8 mouse cellular contexts compared by ENCODE assay signal in the genomic region with DNA sequence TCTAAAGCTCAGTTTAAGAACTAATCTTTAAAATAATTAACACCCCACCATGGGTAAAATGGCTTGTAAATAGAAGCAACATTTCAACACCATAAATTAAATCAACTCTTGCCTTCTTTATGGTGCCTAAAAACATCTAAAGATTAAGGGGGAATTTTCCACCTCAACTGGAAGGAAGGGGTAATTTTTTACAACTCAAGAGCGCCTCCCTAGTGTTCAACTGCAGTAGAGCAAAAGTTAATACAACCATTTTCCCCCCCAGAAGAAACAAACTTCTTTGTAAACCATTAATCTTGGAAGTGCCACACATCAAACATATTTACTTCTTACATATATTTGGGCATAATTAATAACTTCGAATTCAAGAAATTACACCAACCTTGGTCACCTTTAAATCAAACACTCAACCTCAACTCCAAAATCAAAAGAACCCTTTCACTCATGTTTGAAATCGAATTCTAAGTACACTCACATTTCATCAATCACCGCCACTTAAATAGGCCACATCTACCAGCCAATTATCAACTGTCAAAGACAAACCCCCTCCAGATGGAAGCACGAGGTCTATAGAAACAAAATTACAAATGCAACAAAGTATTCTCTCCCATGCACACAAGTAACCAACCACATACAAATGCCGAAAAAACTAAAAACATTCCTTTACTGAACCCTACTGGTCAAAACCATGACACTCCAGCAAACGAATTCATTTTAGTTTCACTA. TPM values are rescaled to one million over a fixed set of nuclear protein-coding genes. Genes with fewer than 3 reads are reported as not detected.
A peak's percentile ranks its signal among the peaks of the same experiment; 100 is the strongest.
DNase-seq lines count a peak whose midpoint lies in the region; ATAC-seq and TF ChIP-seq lines count a peak whose summit lies in the region.

No protein-coding gene starts in this region.

- no peak overlapping the region for H3K9ac ChIP-seq in kidney, postnatal 0 days (ENCODE audit: low read depth, low read length)
- no peak overlapping the region; the same call in 1 of the 2 replicates for H3K9ac ChIP-seq in embryonic facial prominence, embryonic 14.5 days (ENCODE audit: low read depth, low read length)
- no peak overlapping the region for H3K9ac ChIP-seq in intestine, embryonic 15.5 days

- TF ChIP-seq CTCF in kidney, postnatal 0 days (IDR thresholded peaks at IDR 0.05; ENCODE audit: low read depth), result peak; percentile 43

- ATAC-seq in kidney, postnatal 0 days (replicated peaks; ENCODE audit: low FRiP score, low read depth), result no peak
- no peak for ATAC-seq in embryonic facial prominence, embryonic 14.5 days (ENCODE audit: low read depth)
- no peak for ATAC-seq in intestine, embryonic 15.5 days
- ATAC-seq in activated CD4-positive, CD25-positive, alpha-beta regulatory T cell, adult 4 months, result no peak

- peak overlapping the region; percentile 61; the same call in 1 of the 2 replicates for H3K4me3 ChIP-seq in kidney, postnatal 0 days (replicated peaks; ENCODE audit: low read depth, low read length)
- peak overlapping the region; percentile 75 for H3K4me3 ChIP-seq in embryonic facial prominence, embryonic 14.5 days (ENCODE audit: low read depth, low read length)
- H3K4me3 ChIP-seq in intestine, embryonic 15.5 days (replicated peaks), result no peak overlapping the region

- no peaks in the 10 kb centered on the region for H3K27me3 ChIP-seq in kidney, postnatal 0 days (ENCODE audit: insufficient read depth, low read length)
- no peaks in the 10 kb centered on the region for H3K27me3 ChIP-seq in embryonic facial prominence, embryonic 14.5 days (replicated peaks; ENCODE audit: control insufficient read depth, insufficient read depth, low read length)
- no peaks in the 10 kb centered on the region for H3K27me3 ChIP-seq in intestine, embryonic 15.5 days (replicated peaks)

- peak overlapping the region; percentile 99; the same call in 1 of the 2 replicates for H3K27ac ChIP-seq in kidney, postnatal 0 days
- H3K27ac ChIP-seq in embryonic facial prominence, embryonic 14.5 days (replicated peaks; ENCODE audit: low read depth, low read length), result peak overlapping the region; percentile 100
- peak overlapping the region; percentile 97; the same call in 1 of the 2 replicates for H3K27ac ChIP-seq in intestine, embryonic 15.5 days

- DNase-seq in kidney, postnatal 0 days (ENCODE audit: low spot score), result no peak
- no peak for DNase-seq in kidney, postnatal 36 days
- DNase-seq in embryonic facial prominence, embryonic 14.5 days (ENCODE audit: low spot score), result no peak
- peak; percentile 12 for DNase-seq in neural tube, embryonic 10.5 days (ENCODE audit: extremely low spot score, low spot score)
- DNase-seq in retina, embryonic 14.5 days (ENCODE audit: low spot score), result no peak
- DNase-seq in adrenal gland, adult 2 months, result no peak

- WGBS in kidney, postnatal 0 days, result 76% methylated on average over 7 of the region's 7 CpGs
- 70% methylated on average over 7 of the region's 7 CpGs for whole genome bisulfite sequencing in embryonic facial prominence, embryonic 14.5 days
- 79% methylated on average over 7 of the region's 7 CpGs for WGBS in intestine, embryonic 15.5 days

- H3K9me3 ChIP-seq in kidney, postnatal 0 days (replicated peaks; ENCODE audit: low read length), result no peaks in the 10 kb centered on the region
- H3K9me3 ChIP-seq in embryonic facial prominence, embryonic 14.5 days (ENCODE audit: control insufficient read depth, low read length), result no peaks in the 10 kb centered on the region
- H3K9me3 ChIP-seq in intestine, embryonic 15.5 days, result no peaks in the 10 kb centered on the region

- peaks cover 7% of the 10 kb centered on the region; the same call in 1 of the 2 replicates for H3K4me1 ChIP-seq in kidney, postnatal 0 days (replicated peaks; ENCODE audit: insufficient read depth, low read length)
- H3K4me1 ChIP-seq in embryonic facial prominence, embryonic 14.5 days (ENCODE audit: control insufficient read depth, insufficient read depth, low read length), result peaks cover 10% of the 10 kb centered on the region
- 0 out of 2 replicates have a peak, but pooled peaks cover 4% of the 10 kb centered on the region for H3K4me1 ChIP-seq in intestine, embryonic 15.5 days (replicated peaks)

- H3K4me2 ChIP-seq in kidney, postnatal 0 days (ENCODE audit: low read length), result no peak overlapping the region
- peak overlapping the region; percentile 54 for H3K4me2 ChIP-seq in embryonic facial prominence, embryonic 14.5 days (ENCODE audit: low read depth, low read length)
- peak overlapping the region; percentile 51; the same call in 1 of the 2 replicates for H3K4me2 ChIP-seq in intestine, embryonic 15.5 days (replicated peaks)

- 0 out of 2 replicates have a peak, but pooled peaks cover 3% of the 10 kb centered on the region for H3K36me3 ChIP-seq in kidney, postnatal 0 days (ENCODE audit: insufficient read depth, low read length)
- peaks cover 27% of the 10 kb centered on the region for H3K36me3 ChIP-seq in embryonic facial prominence, embryonic 14.5 days (ENCODE audit: control insufficient read depth, insufficient read depth, low read length)
- H3K36me3 ChIP-seq in intestine, embryonic 15.5 days, result 0 out of 2 replicates have a peak, but pooled peaks cover 5% of the 10 kb centered on the region

RNA-seq across cellular contexts. Expression of a gene that starts 0.7 kb away (rescaled TPM):
- 41.6 and 44.1 TPM in 2 replicates for polyA plus RNA-seq in kidney, postnatal 0 days (2015; fragmentation: Nextera tagmentation; extraction: Ambion mirVana)
- 39.5 and 54.6 TPM in 2 replicates for polyA plus RNA-seq in embryonic facial prominence, embryonic 14.5 days (2014; fragmentation: Nextera tagmentation; extraction: Ambion mirVana)
- 39.3 and 46.0 TPM in 2 replicates for polyA plus RNA-seq in intestine, embryonic 15.5 days (2015; fragmentation: Nextera tagmentation; extraction: Ambion mirVana)
- polyA plus RNA-seq in activated CD4-positive, CD25-positive, alpha-beta regulatory T cell, adult 4 months (2017; shearing (Covaris generic)), result 100 to 1,000 TPM; 136 to 151 TPM
- total RNA-seq in adrenal gland, adult 2 months (2021), result 10 to 100 TPM; 28.3 to 45.9 TPM
- 11.1 and 12.9 TPM in 2 replicates for polyA plus RNA-seq in adrenal gland, adult 2 months (2012; rRNA removed)
